ENCODE assay signal across 8 mouse cellular contexts in genomic region chr4:152213760-152214480, GRCm38 (mm10). TPM values are rescaled to one million over a fixed set of nuclear protein-coding genes. Genes with fewer than 3 reads are reported as not detected.
DNase-seq lines count a peak whose midpoint lies in the region; ATAC-seq and TF ChIP-seq lines count a peak whose summit lies in the region.

No protein-coding gene starts in this region.

- TF ChIP-seq CTCF in intestine, postnatal 0 days (IDR thresholded peaks at IDR 0.05; ENCODE audit: low read depth), result peak; percentile 98

- peak overlapping the region; percentile 24 for H3K4me2 ChIP-seq in intestine, postnatal 0 days (replicated peaks; ENCODE audit: low read depth)
- no peak overlapping the region for H3K4me2 ChIP-seq in midbrain, embryonic 12.5 days (replicated peaks)

- H3K27me3 ChIP-seq in intestine, postnatal 0 days (replicated peaks; ENCODE audit: control insufficient read depth, insufficient read depth, low read length), result no peaks in the 10 kb centered on the region
- H3K27me3 ChIP-seq in midbrain, embryonic 12.5 days, result peaks cover 61% of the 10 kb centered on the region

- H3K9ac ChIP-seq in intestine, postnatal 0 days (ENCODE audit: low read depth, low read length), result no peak overlapping the region
- H3K9ac ChIP-seq in midbrain, embryonic 12.5 days (replicated peaks), result peak overlapping the region; percentile 20; the same call in 1 of the 2 replicates

- no peak overlapping the region for H3K4me3 ChIP-seq in intestine, postnatal 0 days (ENCODE audit: low read depth, low read length)
- no peak overlapping the region for H3K4me3 ChIP-seq in midbrain, embryonic 12.5 days

- H3K4me1 ChIP-seq in intestine, postnatal 0 days (replicated peaks; ENCODE audit: control insufficient read depth, insufficient read depth, low read length), result 0 out of 2 replicates have a peak, but pooled peaks cover 7% of the 10 kb centered on the region
- peaks cover 6% of the 10 kb centered on the region for H3K4me1 ChIP-seq in midbrain, embryonic 12.5 days

- DNase-seq in adrenal gland, adult 8-10 months, result peak; percentile 59
- DNase-seq in embryo, embryonic 11 days, result peak; percentile 87
- peak; percentile 84 to 90 for DNase-seq in gastrocnemius, postnatal 36 days
- peak; percentile 91 to 94 for DNase-seq in left cerebral cortex, postnatal 25 days (ENCODE audit: low spot score in 2 of 2)
- peak; percentile 73 for DNase-seq in skeletal muscle tissue, adult 2 months (ENCODE audit: low read depth, low spot score)
- DNase-seq in yolk sac, embryonic 10.5 days (ENCODE audit: low spot score), result peak; percentile 87

- H3K9me3 ChIP-seq in intestine, postnatal 0 days (ENCODE audit: control insufficient read depth), result no peaks in the 10 kb centered on the region
- H3K9me3 ChIP-seq in midbrain, embryonic 12.5 days, result no peaks in the 10 kb centered on the region

- intact Hi-C loops in gastrocnemius, postnatal 36 days (cut with DNase I), result loop anchor here (1.0 to 2.0 kb wide), 2 partner anchors 41 to 71 kb away; no protein-coding TSS in a partner anchor
- intact Hi-C loops in left cerebral cortex, postnatal 25 days (cut with DNase I), result loop anchor here (1.0 to 2.0 kb wide), 2 partner anchors 35 to 69 kb away; partner anchors contain the start of gene Acot7

- WGBS in intestine, postnatal 0 days, result 37% methylated on average over 6 of the region's 6 CpGs
- 34% methylated on average over 6 of the region's 6 CpGs for WGBS in midbrain, embryonic 12.5 days

- H3K36me3 ChIP-seq in intestine, postnatal 0 days (ENCODE audit: control insufficient read depth, insufficient read depth), result peaks cover 4% of the 10 kb centered on the region; the same call in 1 of the 2 replicates
- H3K36me3 ChIP-seq in midbrain, embryonic 12.5 days, result peaks cover 13% of the 10 kb centered on the region; the same call in 1 of the 2 replicates

- ATAC-seq in intestine, postnatal 0 days, result peak; percentile 36
- peak; percentile 45; the same call in 1 of the 2 replicates for ATAC-seq in midbrain, embryonic 12.5 days (ENCODE audit: low FRiP score, low read depth)

- H3K27ac ChIP-seq in intestine, postnatal 0 days (ENCODE audit: low read depth, low read length), result peak overlapping the region; percentile 88
- H3K27ac ChIP-seq in midbrain, embryonic 12.5 days (replicated peaks), result no peak overlapping the region

RNA-seq across cellular contexts. Expression of gene Acot7, which starts 36.0 kb away (rescaled TPM):
- total RNA-seq in adrenal gland, adult 8-10 months (2022), result 10 to 100 TPM; 49.5 to 53.2 (median 51.8) TPM
- total RNA-seq in gastrocnemius, postnatal 36 days (2021), result 10 to 100 TPM; 15.0 to 18.5 TPM
- polyA plus RNA-seq in intestine, postnatal 0 days (2015; fragmentation: Nextera tagmentation; extraction: Ambion mirVana), result 24.1 and 28.7 TPM in 2 replicates
- 100 to 1,000 TPM; 308 to 337 TPM for total RNA-seq in left cerebral cortex, postnatal 25 days (2021)
- polyA plus RNA-seq in midbrain, embryonic 12.5 days (2016; fragmentation: Nextera tagmentation; extraction: Ambion mirVana), result 104 and 105 TPM in 2 replicates

RNA-seq across cellular contexts. Expression of gene Hes2, which starts 55.3 kb away (rescaled TPM):
- total RNA-seq in adrenal gland, adult 8-10 months (2022), result not detected
- not detected for total RNA-seq in gastrocnemius, postnatal 36 days (2021)
- polyA plus RNA-seq in intestine, postnatal 0 days (2015; fragmentation: Nextera tagmentation; extraction: Ambion mirVana), result 8.6 and 11.2 TPM in 2 replicates
- total RNA-seq in left cerebral cortex, postnatal 25 days (2021), result not detected
- polyA plus RNA-seq in midbrain, embryonic 12.5 days (2016; fragmentation: Nextera tagmentation; extraction: Ambion mirVana), result 0.47 and 0.60 TPM in 2 replicates

Comparison
In these comparisons a context has a peak if more than half of its experiments do, and no peak if none do; other contexts are left out.
1. RNA of gene Acot7, which starts 36.0 kb away (total RNA-seq): 308 to 337 TPM in left cerebral cortex, postnatal 25 days; 49.5 to 53.2 TPM in adrenal gland, adult 8-10 months and 15.0 to 18.5 TPM in gastrocnemius, postnatal 36 days; every median in the first group is over 4 times any median in the second.
2. Peak in every context shown above with its lines, with median percentiles within 50 percentile points of each other: DNase-seq.